Mouse (Mus musculus): Measurements from ENCODE around the gene Slx. TPM values are rescaled to one million over a fixed set of nuclear protein-coding genes. Genes with fewer than 3 reads are reported as not detected.
"Not testable (repeated sequence)": the region's sequence is repeated elsewhere in the genome, so short reads cannot be mapped to it uniquely, and the experiment has no call there.

Slx gene
- not detected in 2 replicates for polyA plus RNA-seq (2012; rRNA removed)

DNA sequence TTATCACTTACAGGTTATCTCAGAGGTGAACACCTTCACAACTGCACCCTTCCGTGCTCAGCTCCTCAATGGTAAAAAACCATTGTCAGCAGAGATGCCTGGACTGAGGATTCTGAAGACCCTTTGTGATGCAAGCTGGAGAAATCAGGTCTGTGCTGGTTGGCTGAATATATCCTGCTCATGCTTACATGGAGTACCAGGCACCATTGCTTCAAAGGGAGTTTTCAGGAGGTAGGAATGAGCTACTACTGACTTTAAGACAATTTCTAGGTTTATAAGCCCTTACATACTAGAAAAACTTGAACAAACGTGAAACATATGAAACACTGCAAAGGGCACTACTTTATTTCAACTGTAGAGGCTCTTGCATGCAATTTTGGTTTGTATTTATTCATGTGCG, at the start of gene Slx:
Slx (minus strand) TSS at position 101 of the 400 bp plus-strand sequence.
- H3K4me3 ChIP-seq (ENCODE audit: control insufficient read depth, low read depth, low read length); H3K36me3 ChIP-seq (ENCODE audit: control insufficient read depth, insufficient read depth, low read length); H3K4me1 ChIP-seq (ENCODE audit: control insufficient read depth, insufficient read depth, low read length); H3K27ac ChIP-seq (ENCODE audit: control insufficient read depth, insufficient read depth, low read depth, low read length); H3K27me3 ChIP-seq (ENCODE audit: control insufficient read depth, insufficient read depth, low read length): not testable (repeated sequence)

Other genes starting within 250 kb of the Slx start
- 0.14 and 0.17 TPM in 2 replicates for gene Gm2030, start 235.5 kb downstream of the Slx start, polyA plus RNA-seq (2012; rRNA removed)
- gene Gm14525, start 157.1 kb upstream of the Slx start, polyA plus RNA-seq (2012; rRNA removed) = 0.37 and 1.3 TPM in 2 replicates